16 mouse cellular contexts compared by ENCODE assay signal in the genomic region with DNA sequence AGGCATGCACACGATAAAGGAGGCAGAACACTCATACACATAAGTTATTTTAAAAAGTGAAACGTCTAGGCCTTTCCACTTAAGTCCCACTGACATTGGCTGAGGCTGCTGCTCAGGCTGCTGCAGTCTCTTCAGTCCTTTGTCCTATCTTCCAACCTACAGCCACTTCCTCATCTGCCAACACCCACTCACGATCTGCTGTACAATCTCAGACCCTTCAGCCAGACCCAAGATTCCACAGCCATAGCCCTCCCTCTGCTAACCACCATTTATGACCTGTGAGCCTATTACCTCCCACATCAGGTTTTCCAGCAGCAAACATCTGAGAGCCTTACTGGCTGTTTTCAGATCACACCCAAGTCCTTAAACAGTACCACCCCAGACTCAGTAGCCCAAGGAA. TPM values are rescaled to one million over a fixed set of nuclear protein-coding genes. Genes with fewer than 3 reads are reported as not detected.
A peak's percentile ranks its signal among the peaks of the same experiment; 100 is the strongest.
DNase-seq lines count a peak whose midpoint lies in the region; ATAC-seq and TF ChIP-seq lines count a peak whose summit lies in the region.
"Had no signal": no experiment of that assay in that cellular context is flagged by ENCODE, and none has a peak within 500 bp of the region (broad histone marks: within the 10 kb centered on the region; RNA-seq: fewer than 3 reads in every experiment).

No protein-coding gene starts in this region.

- no peak overlapping the region for H3K4me3 ChIP-seq in hindbrain, embryonic 13.5 days
- no peak overlapping the region for H3K4me3 ChIP-seq in hindbrain, embryonic 14.5 days (replicated peaks; ENCODE audit: low read length)
- H3K4me3 ChIP-seq in heart, embryonic 15.5 days = no peak overlapping the region
- H3K4me3 ChIP-seq in megakaryocyte, embryonic 14.5 days (replicated peaks) = peak overlapping the region; percentile 85
- H3K4me3 ChIP-seq in midbrain, postnatal 0 days (ENCODE audit: low read depth, low read length) = no peak overlapping the region
- no peak overlapping the region for H3K4me3 ChIP-seq in forebrain, embryonic 10.5 days
- H3K4me3 ChIP-seq: forebrain, embryonic 13.5 days; gastrocnemius, adult 2 months; hindbrain, embryonic 12.5 days had no signal

- H3K36me3 ChIP-seq in hindbrain, embryonic 13.5 days = peaks cover 40% of the 10 kb centered on the region
- 0 out of 2 replicates have a peak, but pooled peaks cover 9% of the 10 kb centered on the region for H3K36me3 ChIP-seq in hindbrain, embryonic 14.5 days (replicated peaks; ENCODE audit: control insufficient read depth, insufficient read depth)
- no peaks in the 10 kb centered on the region for H3K36me3 ChIP-seq in heart, embryonic 15.5 days
- H3K36me3 ChIP-seq in megakaryocyte, embryonic 14.5 days (replicated peaks; ENCODE audit: low read length) = peaks cover 66% of the 10 kb centered on the region
- H3K36me3 ChIP-seq in midbrain, postnatal 0 days (ENCODE audit: insufficient read depth, low read length) = no peaks in the 10 kb centered on the region
- peaks cover 97% of the 10 kb centered on the region for H3K36me3 ChIP-seq in forebrain, embryonic 10.5 days (replicated peaks)

- DNase-seq in hindbrain, embryonic 14.5 days (ENCODE audit: low spot score) = no peak
- DNase-seq in MEL-GATA-1-ER (ENCODE audit: extremely low read depth, low read depth) = peak; percentile 60
- DNase-seq in midbrain, postnatal 0 days (ENCODE audit: low spot score) = no peak
- no peak for DNase-seq in forebrain, embryonic 10.5 days (ENCODE audit: extremely low spot score, low spot score)
- DNase-seq: adrenal gland, postnatal 10 days; gastrocnemius, adult 2 months; kidney, postnatal 10 days; midbrain, embryonic 14.5 days; right cerebral cortex, adult 18-20 months had no signal

- H3K4me1 ChIP-seq in hindbrain, embryonic 13.5 days (replicated peaks) = peaks cover 97% of the 10 kb centered on the region
- H3K4me1 ChIP-seq in hindbrain, embryonic 14.5 days (replicated peaks; ENCODE audit: control insufficient read depth, insufficient read depth, low read length) = peaks cover 73% of the 10 kb centered on the region
- peaks cover 94% of the 10 kb centered on the region for H3K4me1 ChIP-seq in heart, embryonic 15.5 days (replicated peaks)
- H3K4me1 ChIP-seq in megakaryocyte, embryonic 14.5 days = peaks cover 100% of the 10 kb centered on the region
- H3K4me1 ChIP-seq in midbrain, postnatal 0 days (ENCODE audit: insufficient read depth, low read length) = peaks cover 25% of the 10 kb centered on the region
- peaks cover 91% of the 10 kb centered on the region for H3K4me1 ChIP-seq in forebrain, embryonic 10.5 days

- ATAC-seq in hindbrain, embryonic 13.5 days (ENCODE audit: low FRiP score) = no peak
- no peak for ATAC-seq in hindbrain, embryonic 14.5 days (ENCODE audit: low FRiP score)
- ATAC-seq in heart, embryonic 15.5 days (replicated peaks; ENCODE audit: insufficient number of reproducible peaks, insufficient read depth, low FRiP score, low read depth) = peak; percentile 50; the same call in 1 of the 2 replicates
- no peak for ATAC-seq in midbrain, postnatal 0 days (ENCODE audit: low FRiP score)
- ATAC-seq: forebrain, embryonic 13.5 days had no signal

- 77% methylated on average over 3 of the region's 3 CpGs for WGBS in hindbrain, embryonic 13.5 days
- 77% methylated on average over 3 of the region's 3 CpGs for WGBS in hindbrain, embryonic 14.5 days
- 15% methylated on average over 3 of the region's 3 CpGs for WGBS in heart, embryonic 15.5 days
- 78% methylated on average over 3 of the region's 3 CpGs for WGBS in midbrain, postnatal 0 days
- WGBS in forebrain, embryonic 10.5 days = 82% methylated on average over 3 of the region's 3 CpGs

- no peak for TF ChIP-seq CTCF in midbrain, postnatal 0 days (IDR thresholded peaks at IDR 0.05)

- H3K27ac ChIP-seq in hindbrain, embryonic 13.5 days = no peak overlapping the region
- H3K27ac ChIP-seq in hindbrain, embryonic 14.5 days = no peak overlapping the region
- H3K27ac ChIP-seq in heart, embryonic 15.5 days = peak overlapping the region; percentile 72
- no peak overlapping the region for H3K27ac ChIP-seq in midbrain, postnatal 0 days (ENCODE audit: low read depth, low read length)
- no peak overlapping the region for H3K27ac ChIP-seq in forebrain, embryonic 10.5 days
- H3K27ac ChIP-seq: forebrain, embryonic 13.5 days; gastrocnemius, adult 2 months; hindbrain, embryonic 12.5 days; liver, embryonic 14.5 days had no signal

- no peaks in the 10 kb centered on the region for H3K9me3 ChIP-seq in hindbrain, embryonic 13.5 days
- no peaks in the 10 kb centered on the region for H3K9me3 ChIP-seq in hindbrain, embryonic 14.5 days (ENCODE audit: control insufficient read depth, low read length)
- no peaks in the 10 kb centered on the region for H3K9me3 ChIP-seq in heart, embryonic 15.5 days (replicated peaks)
- no peaks in the 10 kb centered on the region for H3K9me3 ChIP-seq in megakaryocyte, embryonic 14.5 days
- no peaks in the 10 kb centered on the region for H3K9me3 ChIP-seq in midbrain, postnatal 0 days (ENCODE audit: low read length)
- H3K9me3 ChIP-seq in forebrain, embryonic 10.5 days = no peaks in the 10 kb centered on the region
- H3K9me3 ChIP-seq: forebrain, embryonic 13.5 days; hindbrain, embryonic 12.5 days had no signal

- peak overlapping the region; percentile 35; the same call in 1 of the 2 replicates for H3K9ac ChIP-seq in hindbrain, embryonic 13.5 days
- no peak overlapping the region for H3K9ac ChIP-seq in hindbrain, embryonic 14.5 days
- H3K9ac ChIP-seq in heart, embryonic 15.5 days = peak overlapping the region; percentile 9; the same call in 1 of the 2 replicates
- H3K9ac ChIP-seq in midbrain, postnatal 0 days (replicated peaks; ENCODE audit: low read length, poor library complexity, severe bottlenecking) = no peak overlapping the region
- H3K9ac ChIP-seq: forebrain, embryonic 13.5 days; hindbrain, embryonic 12.5 days; liver, embryonic 14.5 days had no signal

- no peak overlapping the region for H3K4me2 ChIP-seq in hindbrain, embryonic 13.5 days
- no peak overlapping the region for H3K4me2 ChIP-seq in hindbrain, embryonic 14.5 days (replicated peaks)
- H3K4me2 ChIP-seq in heart, embryonic 15.5 days = peak overlapping the region; percentile 9; the same call in 1 of the 2 replicates
- H3K4me2 ChIP-seq in midbrain, postnatal 0 days (ENCODE audit: low read depth, low read length, poor library complexity, severe bottlenecking) = no peak overlapping the region
- H3K4me2 ChIP-seq: forebrain, embryonic 13.5 days; hindbrain, embryonic 12.5 days had no signal

- no peaks in the 10 kb centered on the region for H3K27me3 ChIP-seq in hindbrain, embryonic 13.5 days
- H3K27me3 ChIP-seq in hindbrain, embryonic 14.5 days (ENCODE audit: control insufficient read depth, insufficient read depth, low read length) = no peaks in the 10 kb centered on the region
- H3K27me3 ChIP-seq in heart, embryonic 15.5 days = no peaks in the 10 kb centered on the region
- no peaks in the 10 kb centered on the region for H3K27me3 ChIP-seq in megakaryocyte, embryonic 14.5 days (replicated peaks)
- no peaks in the 10 kb centered on the region for H3K27me3 ChIP-seq in midbrain, postnatal 0 days (ENCODE audit: insufficient read depth, low read length)
- no peaks in the 10 kb centered on the region for H3K27me3 ChIP-seq in forebrain, embryonic 10.5 days (ENCODE audit: poor library complexity, severe bottlenecking)
- H3K27me3 ChIP-seq: CH12.LX; forebrain, embryonic 13.5 days; hindbrain, embryonic 12.5 days had no signal

RNA-seq across cellular contexts. Expression of gene Tet3, which starts 9.4 kb away (rescaled TPM):
- polyA plus RNA-seq in hindbrain, embryonic 13.5 days (2015; fragmentation: Nextera tagmentation; extraction: Ambion mirVana) = 69.8 and 75.4 TPM in 2 replicates
- polyA plus RNA-seq in hindbrain, embryonic 14.5 days (2014; fragmentation: Nextera tagmentation; extraction: Ambion mirVana) = 43.6 and 52.2 TPM in 2 replicates
- 26.2 and 37.5 TPM in 2 replicates for polyA plus RNA-seq in heart, embryonic 15.5 days (2015; fragmentation: Nextera tagmentation; extraction: Ambion mirVana)
- polyA plus RNA-seq in megakaryocyte, embryonic 14.5 days (2012; ENCODE audit: insufficient read depth, low replicate concordance) = 10.6 and 12.2 TPM in 2 replicates
- total RNA-seq in midbrain, postnatal 0 days (2014; rRNA removed) = 32.0 and 38.3 TPM in 2 replicates
- 45.3 and 48.5 TPM in 2 replicates for polyA plus RNA-seq in midbrain, postnatal 0 days (2015; fragmentation: Nextera tagmentation; extraction: Ambion mirVana)
- 37.3 and 38.3 TPM in 2 replicates for polyA plus RNA-seq in forebrain, embryonic 10.5 days (2016; fragmentation: Nextera tagmentation; extraction: Ambion mirVana)

RNA-seq across cellular contexts. Expression of gene Dguok, which starts 57.3 kb away (rescaled TPM):
- polyA plus RNA-seq in hindbrain, embryonic 13.5 days (2015; fragmentation: Nextera tagmentation; extraction: Ambion mirVana) = 69.1 and 69.7 TPM in 2 replicates
- 68.8 and 69.2 TPM in 2 replicates for polyA plus RNA-seq in hindbrain, embryonic 14.5 days (2014; fragmentation: Nextera tagmentation; extraction: Ambion mirVana)
- polyA plus RNA-seq in heart, embryonic 15.5 days (2015; fragmentation: Nextera tagmentation; extraction: Ambion mirVana) = 48.2 and 61.0 TPM in 2 replicates
- polyA plus RNA-seq in megakaryocyte, embryonic 14.5 days (2012; ENCODE audit: insufficient read depth, low replicate concordance) = 8.7 and 10.8 TPM in 2 replicates
- 31.4 and 55.2 TPM in 2 replicates for total RNA-seq in midbrain, postnatal 0 days (2014; rRNA removed)
- 48.5 and 52.3 TPM in 2 replicates for polyA plus RNA-seq in midbrain, postnatal 0 days (2015; fragmentation: Nextera tagmentation; extraction: Ambion mirVana)
- 62.3 and 63.6 TPM in 2 replicates for polyA plus RNA-seq in forebrain, embryonic 10.5 days (2016; fragmentation: Nextera tagmentation; extraction: Ambion mirVana)

Comparison
In these comparisons a context has a peak if more than half of its experiments do, and no peak if none do; other contexts are left out.
1. H3K9ac ChIP-seq: peak in hindbrain, embryonic 13.5 days (single experiment) and heart, embryonic 15.5 days (single experiment); none in hindbrain, embryonic 14.5 days (single experiment) and midbrain, postnatal 0 days (single experiment).